Mouse (Mus musculus) embryonic facial prominence, embryonic 15.5 days (tissue): Measurements from ENCODE around the gene Prmt1. TPM values are rescaled to one million over a fixed set of nuclear protein-coding genes. Genes with fewer than 3 reads are reported as not detected.

ENCODE experiments used
- ATAC-seq: fragments of 200-750 bp; cut with Nextera tagmentation; 2 replicates; pipeline ENCODE4 v1.8.0; 2017; ENCODE audit warnings: low read depth, moderate TSS enrichment; ENCODE audit not compliant: insufficient number of reproducible peaks, low FRiP score, low TSS enrichment
- H3K27ac ChIP-seq: fragments of 300-500 bp; sonication (generic); replicated peaks from 2 replicates; pipeline ENCODE4 v1.5.1; 2015; ENCODE audit warnings: mild to moderate bottlenecking, inconsistent platforms
- H3K27me3 ChIP-seq: fragments of 300-500 bp; sonication (generic); 2 replicates; pipeline ENCODE4 v1.6.1; 2015; ENCODE audit warnings: inconsistent platforms
- H3K36me3 ChIP-seq: fragments of 300-500 bp; sonication (generic); 2 replicates; pipeline ENCODE4 v1.6.1; 2015; ENCODE audit warnings: mild to moderate bottlenecking, inconsistent platforms
- H3K4me1 ChIP-seq: fragments of 300-500 bp; sonication (generic); 2 replicates; pipeline ENCODE4 v1.6.1; 2015; ENCODE audit warnings: inconsistent platforms
- H3K4me2 ChIP-seq: fragments of 300-500 bp; sonication (generic); replicated peaks from 2 replicates; pipeline ENCODE4 v1.6.1; 2015; ENCODE audit warnings: mild to moderate bottlenecking, inconsistent platforms
- H3K4me3 ChIP-seq: fragments of 300-500 bp; sonication (generic); replicated peaks from 2 replicates; pipeline ENCODE4 v1.5.1; 2015; ENCODE audit warnings: mild to moderate bottlenecking, inconsistent platforms
- H3K9ac ChIP-seq: fragments of 300-500 bp; sonication (generic); 2 replicates; pipeline ENCODE4 v1.6.1; 2015; ENCODE audit warnings: inconsistent platforms
- H3K9me3 ChIP-seq: fragments of 300-500 bp; sonication (generic); replicated peaks from 2 replicates; pipeline ENCODE4 v1.6.1; 2016; ENCODE audit warnings: inconsistent platforms
- WGBS: fragments of 180-500 bp; shearing (Covaris S2); methylation state at CpG from one replicate; pipeline ENCODE4 v1.1.7; 2015; 5-methylcytosine and 5-hydroxymethylcytosine counted together
- polyA plus RNA-seq: library from polyadenylated mRNA; unstranded; fragments of >200 nt; fragmentation: Nextera tagmentation; extraction: Ambion mirVana; gene quantifications from 2 replicates; pipeline ENCODE4 v1.2.1, GENCODE M21; 2015

The Prmt1 gene
- polyA plus RNA-seq, 1 experiment from 2014 or later = 479 TPM

GRCm38 (mm10) chr7:44997940-44998428, 11.6 kb upstream of the Prmt1 start:
- WGBS = 2% methylated on average over 15 of the region's 15 CpGs
- Histone ChIP-seq H3K27ac (peak overlapping the region; percentile 94), H3K4me3 (peak overlapping the region; percentile 77), H3K27me3 (no peaks in the 10 kb centered on the region), H3K36me3 (peaks cover 62% of the 10 kb centered on the region), H3K4me1 (peaks cover 43% of the 10 kb centered on the region), H3K9ac (peak overlapping the region; percentile 80), H3K4me2 (peak overlapping the region; percentile 77), H3K9me3 (no peaks in the 10 kb centered on the region)
- ATAC-seq = no peak

GRCm38 (mm10) chr7:44997231-44997939, 11.0 kb upstream of the Prmt1 start, which contains the start of gene Irf3:
Gene Irf3, plus strand, starts transcription at chr7:44997648.
- no peaks in the 10 kb centered on the region for H3K9me3 ChIP-seq
- H3K4me3 ChIP-seq = peak within 1 kb of the TSS; percentile 77
- H3K27ac ChIP-seq = peak within 1 kb of the TSS; percentile 94
- H3K27me3 ChIP-seq = no peaks in the 10 kb centered on the region
- peaks cover 43% of the 10 kb centered on the region for H3K4me1 ChIP-seq
- H3K4me2 ChIP-seq = peak within 1 kb of the TSS; percentile 77
- peak within 1 kb of the TSS; percentile 80 for H3K9ac ChIP-seq
- peaks cover 62% of the 10 kb centered on the region for H3K36me3 ChIP-seq
- ATAC-seq = peak; percentile 92
- under 1% methylated on average over 43 of the region's 43 CpGs for WGBS

GRCm38 (mm10) chr7:44996672-44997071, 10.3 kb upstream of the Prmt1 start:
- 7% methylated on average over 10 of the region's 10 CpGs for WGBS
- ATAC-seq = no peak
- Histone ChIP-seq H3K27me3 (no peaks in the 10 kb centered on the region), H3K36me3 (peaks cover 62% of the 10 kb centered on the region), H3K27ac (peak overlapping the region; percentile 94), H3K4me3 (peak overlapping the region; percentile 77), H3K4me2 (peak overlapping the region; percentile 77), H3K4me1 (peaks cover 43% of the 10 kb centered on the region), H3K9ac (peak overlapping the region; percentile 80), H3K9me3 (no peaks in the 10 kb centered on the region)

GRCm38 (mm10) chr7:44986879-44987718, 731 bp upstream of the Prmt1 start:
- Histone ChIP-seq H3K4me2 (peak overlapping the region; percentile 68), H3K27me3 (no peaks in the 10 kb centered on the region), H3K4me3 (peak overlapping the region; percentile 98), H3K4me1 (peaks cover 37% of the 10 kb centered on the region), H3K27ac (peak overlapping the region; percentile 96), H3K36me3 (peaks cover 24% of the 10 kb centered on the region), H3K9me3 (no peaks in the 10 kb centered on the region), H3K9ac (peak overlapping the region; percentile 69)
- no peak; the same call in 1 of the 2 replicates for ATAC-seq
- WGBS = under 1% methylated on average over 29 of the region's 29 CpGs

GRCm38 (mm10) chr7:44985595-44986191, 675 bp downstream of the Prmt1 start:
- H3K9ac ChIP-seq = peak overlapping the region; percentile 97
- peak overlapping the region; percentile 98 for H3K4me3 ChIP-seq
- H3K4me2 ChIP-seq = peak overlapping the region; percentile 68
- WGBS = under 1% methylated on average over 43 of the region's 45 CpGs
- H3K9me3 ChIP-seq = no peaks in the 10 kb centered on the region
- no peak for ATAC-seq
- H3K4me1 ChIP-seq = peaks cover 37% of the 10 kb centered on the region
- H3K27ac ChIP-seq = peak overlapping the region; percentile 95
- H3K36me3 ChIP-seq = peaks cover 24% of the 10 kb centered on the region
- no peaks in the 10 kb centered on the region for H3K27me3 ChIP-seq

GRCm38 (mm10) chr7:44984833-44985164, 1.6 kb downstream of the Prmt1 start:
- peak overlapping the region; percentile 29; the same call in 1 of the 2 replicates for H3K27ac ChIP-seq
- ATAC-seq = no peak
- peak overlapping the region; percentile 98 for H3K4me3 ChIP-seq
- 38% methylated on average over 3 of the region's 3 CpGs for WGBS
- no peaks in the 10 kb centered on the region for H3K9me3 ChIP-seq
- peaks cover 31% of the 10 kb centered on the region for H3K36me3 ChIP-seq
- peak overlapping the region; percentile 68 for H3K4me2 ChIP-seq
- H3K9ac ChIP-seq = no peak overlapping the region
- peaks cover 37% of the 10 kb centered on the region for H3K4me1 ChIP-seq
- no peaks in the 10 kb centered on the region for H3K27me3 ChIP-seq

GRCm38 (mm10) chr7:44983944-44984832, 2.2 kb downstream of the Prmt1 start:
- H3K4me2 ChIP-seq = peak overlapping the region; percentile 68
- H3K27ac ChIP-seq = peak overlapping the region; percentile 63
- peaks cover 35% of the 10 kb centered on the region for H3K4me1 ChIP-seq
- WGBS = 61% methylated on average over 7 of the region's 7 CpGs
- no peaks in the 10 kb centered on the region for H3K27me3 ChIP-seq
- peak overlapping the region; percentile 98 for H3K4me3 ChIP-seq
- no peak overlapping the region for H3K9ac ChIP-seq
- peaks cover 37% of the 10 kb centered on the region for H3K36me3 ChIP-seq
- no peak for ATAC-seq
- no peaks in the 10 kb centered on the region for H3K9me3 ChIP-seq

GRCm38 (mm10) chr7:44983085-44983484, 3.3 kb downstream of the Prmt1 start:
- no peak overlapping the region for H3K4me3 ChIP-seq
- 35% methylated on average over 6 of the region's 6 CpGs for WGBS
- no peaks in the 10 kb centered on the region for H3K9me3 ChIP-seq
- no peaks in the 10 kb centered on the region for H3K27me3 ChIP-seq
- no peak overlapping the region for H3K27ac ChIP-seq
- ATAC-seq = no peak
- H3K4me1 ChIP-seq = peaks cover 28% of the 10 kb centered on the region
- H3K36me3 ChIP-seq = peaks cover 48% of the 10 kb centered on the region
- no peak overlapping the region for H3K4me2 ChIP-seq
- H3K9ac ChIP-seq = no peak overlapping the region

- Histone ChIP-seq H3K4me2 (no peak overlapping the region), H3K36me3 (peaks cover 64% of the 10 kb centered on the region), H3K27me3 (no peaks in the 10 kb centered on the region), H3K27ac (no peak overlapping the region), H3K9ac (no peak overlapping the region), H3K4me3 (no peak overlapping the region), H3K9me3 (no peaks in the 10 kb centered on the region), H3K4me1 (peaks cover 20% of the 10 kb centered on the region)
- WGBS = 93% methylated on average over 8 of the region's 8 CpGs
- ATAC-seq = no peak
These were observed 4.8 kb downstream of the Prmt1 start for GRCm38 (mm10) chr7:44981539-44981938.

- WGBS = 83% methylated on average over 3 of the region's 3 CpGs
- no peak for ATAC-seq
- Histone ChIP-seq H3K27me3 (no peaks in the 10 kb centered on the region), H3K27ac (no peak overlapping the region), H3K36me3 (peaks cover 76% of the 10 kb centered on the region), H3K4me1 (peaks cover 19% of the 10 kb centered on the region), H3K4me3 (no peak overlapping the region), H3K9ac (no peak overlapping the region), H3K4me2 (no peak overlapping the region), H3K9me3 (no peaks in the 10 kb centered on the region)
These were observed 8.1 kb downstream of the Prmt1 start for GRCm38 (mm10) chr7:44978300-44978699.
